Mouse (Mus musculus): ENCODE measurements around the gene Syngr1. TPM values are rescaled to one million over a fixed set of nuclear protein-coding genes. Genes with fewer than 3 reads are reported as not detected.

Syngr1 gene
- 0.41 TPM for polyA plus RNA-seq (2015; fragmentation: Illumina TruSeq; extraction: RNeasy Lipid Tissue Mini Kit (QIAGEN cat#74804); ENCODE audit: insufficient read depth, low replicate concordance)

GRCm38 (mm10) chr15:80091121-80091955 lies at the start of gene Syngr1, which contains the start of gene Rpl3:
TSS of gene Syngr1 (plus strand) at chr15:80091334.
TSS of gene Rpl3 (minus strand) at chr15:80091868.

GRCm38 (mm10) chr15:80132993-80133586 lies 42.0 kb downstream of the Syngr1 start, which contains the start of gene Tab1:
TSS of gene Tab1 (plus strand) at chr15:80133127.

Other genes starting within 250 kb of the Syngr1 start
- 616 TPM for gene Apobec3, start 199.7 kb upstream of the Syngr1 start, polyA plus RNA-seq (2015; fragmentation: Illumina TruSeq; extraction: RNeasy Lipid Tissue Mini Kit (QIAGEN cat#74804); ENCODE audit: insufficient read depth, low replicate concordance)
- gene Cbx7, start 120.2 kb upstream of the Syngr1 start, polyA plus RNA-seq (2015; fragmentation: Illumina TruSeq; extraction: RNeasy Lipid Tissue Mini Kit (QIAGEN cat#74804); ENCODE audit: insufficient read depth, low replicate concordance), result 65.1 TPM
- 4.6 TPM for gene Pdgfb, start 76.4 kb upstream of the Syngr1 start, polyA plus RNA-seq (2015; fragmentation: Illumina TruSeq; extraction: RNeasy Lipid Tissue Mini Kit (QIAGEN cat#74804); ENCODE audit: insufficient read depth, low replicate concordance)
- gene Rpl3, start 534 bp downstream of the Syngr1 start, polyA plus RNA-seq (2015; fragmentation: Illumina TruSeq; extraction: RNeasy Lipid Tissue Mini Kit (QIAGEN cat#74804); ENCODE audit: insufficient read depth, low replicate concordance), result 1,491 TPM
- 5.5 TPM for gene Tab1, start 41.8 kb downstream of the Syngr1 start, polyA plus RNA-seq (2015; fragmentation: Illumina TruSeq; extraction: RNeasy Lipid Tissue Mini Kit (QIAGEN cat#74804); ENCODE audit: insufficient read depth, low replicate concordance)
- 4.2 TPM for gene Mgat3, start 82.4 kb downstream of the Syngr1 start, polyA plus RNA-seq (2015; fragmentation: Illumina TruSeq; extraction: RNeasy Lipid Tissue Mini Kit (QIAGEN cat#74804); ENCODE audit: insufficient read depth, low replicate concordance)
- 17.5 TPM for gene Mief1, start 142.7 kb downstream of the Syngr1 start, polyA plus RNA-seq (2015; fragmentation: Illumina TruSeq; extraction: RNeasy Lipid Tissue Mini Kit (QIAGEN cat#74804); ENCODE audit: insufficient read depth, low replicate concordance)
- gene AC140267.1, start 144.5 kb downstream of the Syngr1 start, polyA plus RNA-seq (2015; fragmentation: Illumina TruSeq; extraction: RNeasy Lipid Tissue Mini Kit (QIAGEN cat#74804); ENCODE audit: insufficient read depth, low replicate concordance), result not detected
- gene Atf4, start 163.8 kb downstream of the Syngr1 start, polyA plus RNA-seq (2015; fragmentation: Illumina TruSeq; extraction: RNeasy Lipid Tissue Mini Kit (QIAGEN cat#74804); ENCODE audit: insufficient read depth, low replicate concordance), result 179 TPM
- 16.5 TPM for gene Rps19bp1, start 173.0 kb downstream of the Syngr1 start, polyA plus RNA-seq (2015; fragmentation: Illumina TruSeq; extraction: RNeasy Lipid Tissue Mini Kit (QIAGEN cat#74804); ENCODE audit: insufficient read depth, low replicate concordance)
- 11.5 TPM for gene Cacna1i, start 195.9 kb downstream of the Syngr1 start, polyA plus RNA-seq (2015; fragmentation: Illumina TruSeq; extraction: RNeasy Lipid Tissue Mini Kit (QIAGEN cat#74804); ENCODE audit: insufficient read depth, low replicate concordance)

Measured in spleen, adult 10 weeks (tissue).